Mouse (Mus musculus) MEL (cell line): ENCODE measurements at regions not wholly inside any gene's neighbourhood (a gene's known extent, or its start where the extent isn't known, plus 50 kb on each side); places are given as distances from the start of the nearest gene placed in this dataset.
"Not testable (repeated sequence)": the region's sequence is repeated elsewhere in the genome, so short reads cannot be mapped to it uniquely, and the experiment has no call there.

Experiments
- DNase-seq: peaks from one replicate; pipeline ENCODE4 v3.0.0; 2011; ENCODE audit warnings: low read depth, low spot score
- H3K27ac ChIP-seq: 2 replicates; pipeline ENCODE4 v1.5.1; 2012; ENCODE audit warnings: low read depth, mild to moderate bottlenecking, control low read depth, low read length, moderate library complexity; ENCODE audit not compliant: control insufficient read depth
- H3K27me3 ChIP-seq, 2 experiments: fragments of 150-350 bp in 1 of 2; sonication (generic) in 1 of 2; 2 replicates each; pipeline ENCODE4 v1.6.1; 2012; ENCODE audit warnings: low read length in 2 of 2, mild to moderate bottlenecking in 2 of 2, improper control_type of control experiment in 1 of 2, moderate library complexity in 1 of 2; ENCODE audit not compliant: insufficient read depth in 2 of 2, control insufficient read depth in 1 of 2
- H3K36me3 ChIP-seq, 2 experiments: 2 replicates each; pipeline ENCODE4 v1.6.1; 2012 to 2014; ENCODE audit warnings: low read length in 2 of 2, improper control_type of control experiment in 1 of 2, inconsistent platforms in 1 of 2, mild to moderate bottlenecking in 1 of 2; ENCODE audit not compliant: insufficient read depth in 2 of 2, control insufficient read depth in 1 of 2
- H3K4me1 ChIP-seq, 2 experiments: fragments of 150-350 bp in 1 of 2; sonication (generic) in 1 of 2; 2 replicates each; pipeline ENCODE4 v1.6.1; 2012; ENCODE audit warnings: low read length in 2 of 2, improper control_type of control experiment in 1 of 2, mild to moderate bottlenecking in 1 of 2; ENCODE audit not compliant: insufficient read depth in 2 of 2, control insufficient read depth in 1 of 2
- H3K4me3 ChIP-seq, 2 experiments: fragments of 150-350 bp in 1 of 2; sonication (generic) in 1 of 2; 2 replicates each; pipeline ENCODE4 v1.5.1; 2012; ENCODE audit warnings: low read depth in 2 of 2, low read length in 2 of 2, mild to moderate bottlenecking in 2 of 2, moderate library complexity in 2 of 2, control low read depth in 1 of 2, improper control_type of control experiment in 1 of 2; ENCODE audit not compliant: control insufficient read depth in 1 of 2, insufficient read depth in 1 of 2
- H3K79me2 ChIP-seq: 2 replicates; pipeline ENCODE4 v1.6.1; 2012; ENCODE audit warnings: mild to moderate bottlenecking, low read length, moderate library complexity; ENCODE audit not compliant: control insufficient read depth, poor library complexity, insufficient read depth
- H3K9ac ChIP-seq: 2 replicates; pipeline ENCODE4 v1.6.1; 2012; ENCODE audit warnings: low read depth, mild to moderate bottlenecking, control low read depth, low read length, moderate library complexity; ENCODE audit not compliant: control insufficient read depth, poor library complexity, severe bottlenecking
- H3K9me3 ChIP-seq: fragments of 150-350 bp; sonication (generic); replicated peaks from 2 replicates; pipeline ENCODE4 v1.6.1; 2012; ENCODE audit warnings: mild to moderate bottlenecking, low read length, improper control_type of control experiment, moderate library complexity; ENCODE audit not compliant: insufficient read depth
- CHD1 ChIP-seq: IDR thresholded peaks from 2 replicates; pipeline ENCODE4 v1.6.1; 2012; ENCODE audit warnings: low read depth, mild to moderate bottlenecking, inconsistent platforms, low read length, improper control_type of control experiment
- GABPA ChIP-seq: IDR thresholded peaks from 2 replicates; pipeline ENCODE4 v1.6.1; 2012; ENCODE audit warnings: low read depth, mild to moderate bottlenecking, inconsistent platforms, low read length, improper control_type of control experiment, moderate library complexity
- HCFC1 ChIP-seq: IDR thresholded peaks from 2 replicates; pipeline ENCODE4 v1.6.1; 2012; ENCODE audit warnings: low read depth, mild to moderate bottlenecking, inconsistent platforms, low read length, improper control_type of control experiment, moderate library complexity
- MAZ ChIP-seq: IDR thresholded peaks from 2 replicates; pipeline ENCODE4 v1.6.1; 2012; ENCODE audit warnings: low read depth, mild to moderate bottlenecking, inconsistent platforms, low read length, improper control_type of control experiment
- MXI1 ChIP-seq: IDR thresholded peaks from 2 replicates; pipeline ENCODE4 v1.6.1; 2011; ENCODE audit warnings: mild to moderate bottlenecking, low read depth, low read length, improper control_type of control experiment
- NELFE ChIP-seq: IDR thresholded peaks from 2 replicates; pipeline ENCODE4 v1.6.1; 2011; ENCODE audit warnings: low read depth, low read length, improper control_type of control experiment
- POLR2A ChIP-seq, 2 experiments: IDR thresholded peaks; 2 replicates each; pipeline ENCODE4 v1.6.1; 2011 to 2012; ENCODE audit warnings: low read length in 2 of 2, mild to moderate bottlenecking in 2 of 2, control low read depth in 1 of 2, improper control_type of control experiment in 1 of 2, low read depth in 1 of 2, moderate library complexity in 1 of 2; ENCODE audit not compliant: control insufficient read depth in 1 of 2, insufficient read depth in 1 of 2, poor library complexity in 1 of 2
- POLR2AphosphoS2 ChIP-seq: IDR thresholded peaks from 2 replicates; pipeline ENCODE4 v1.6.1; 2011; ENCODE audit warnings: low read length, improper control_type of control experiment
- RCOR1 ChIP-seq: IDR thresholded peaks from 2 replicates; pipeline ENCODE4 v1.6.1; 2012; ENCODE audit warnings: low read depth, mild to moderate bottlenecking, inconsistent platforms, low read length, improper control_type of control experiment
- SMC3 ChIP-seq: IDR thresholded peaks from 2 replicates; pipeline ENCODE4 v1.6.1; 2011; ENCODE audit warnings: low read depth, low read length, improper control_type of control experiment
- TCF12 ChIP-seq: IDR thresholded peaks from 2 replicates; pipeline ENCODE4 v1.6.1; 2014; ENCODE audit warnings: low read depth, mild to moderate bottlenecking, inconsistent platforms, low read length, improper control_type of control experiment, moderate library complexity
- USF1 ChIP-seq: IDR thresholded peaks from 2 replicates; pipeline ENCODE4 v1.6.1; 2014; ENCODE audit warnings: low read depth, mild to moderate bottlenecking, inconsistent platforms, low read length, improper control_type of control experiment, moderate library complexity
- USF2 ChIP-seq, 2 experiments: IDR thresholded peaks; 2 replicates each; pipeline ENCODE4 v1.6.1; 2011 to 2012; ENCODE audit warnings: improper control_type of control experiment in 2 of 2, low read length in 2 of 2, borderline replicate concordance in 1 of 2, inconsistent platforms in 1 of 2, low read depth in 1 of 2, mild to moderate bottlenecking in 1 of 2; ENCODE audit not compliant: insufficient read depth in 1 of 2
- ZC3H11A ChIP-seq: IDR thresholded peaks from 2 replicates; pipeline ENCODE4 v1.6.1; 2012; ENCODE audit warnings: low read depth, mild to moderate bottlenecking, inconsistent platforms, low read length, improper control_type of control experiment
- ZKSCAN1 ChIP-seq: IDR thresholded peaks from 2 replicates; pipeline ENCODE4 v1.6.1; 2012; ENCODE audit warnings: low read depth, mild to moderate bottlenecking, inconsistent platforms, low read length, improper control_type of control experiment, moderate library complexity
- ZMIZ1 ChIP-seq: IDR thresholded peaks from 2 replicates; pipeline ENCODE4 v1.6.1; 2012; ENCODE audit warnings: low read depth, mild to moderate bottlenecking, inconsistent platforms, low read length, improper control_type of control experiment, moderate library complexity
- ZNF384 ChIP-seq: IDR thresholded peaks from 2 replicates; pipeline ENCODE4 v1.6.1; 2012; ENCODE audit warnings: low read depth, mild to moderate bottlenecking, inconsistent platforms, low read length, improper control_type of control experiment

DNA sequence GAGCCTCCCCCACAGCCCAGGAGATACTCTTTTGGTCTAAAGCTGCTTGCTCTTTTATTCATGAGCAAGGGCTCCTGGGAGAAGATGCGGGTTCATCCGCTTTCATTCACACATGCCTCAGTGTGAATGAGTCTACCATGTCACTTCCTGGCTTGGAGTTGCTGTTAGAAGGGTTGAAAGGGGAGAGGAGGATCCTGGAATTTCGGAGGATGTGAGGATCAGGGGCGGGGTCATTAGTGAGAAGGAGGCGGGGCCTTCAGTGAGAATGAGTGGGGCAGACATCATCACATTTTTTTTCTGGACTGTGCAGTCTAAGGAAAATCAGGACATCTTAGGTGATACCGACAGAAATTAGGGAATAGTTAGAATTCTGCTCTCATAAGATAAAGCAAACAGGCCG lies 102.4 kb upstream of the Frmd4a start (continued):
- no peak for TF ChIP-seq POLR2AphosphoS2
- TF ChIP-seq CHD1, result no peak

DNA sequence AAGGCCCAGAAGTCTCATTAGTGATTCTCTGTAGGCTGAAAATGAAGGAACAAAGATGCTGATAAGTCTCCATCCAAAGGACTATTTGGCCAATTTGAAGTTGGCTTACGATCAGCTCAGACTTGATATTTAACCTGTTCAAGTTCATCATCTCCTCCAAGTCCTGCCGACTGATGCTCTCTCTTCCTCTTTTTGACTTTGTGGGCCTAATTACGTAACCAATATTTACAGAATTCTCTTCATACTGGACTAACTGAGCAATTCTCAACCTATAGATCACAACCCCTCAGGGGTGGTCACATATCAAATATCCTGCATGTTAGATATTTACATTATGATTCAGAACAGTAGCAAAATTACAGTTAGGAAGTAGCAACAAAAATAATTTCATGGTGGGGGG lies 101.2 kb upstream of the Frmd4a start:
- Histone ChIP-seq H3K4me1 (no peaks in the 10 kb centered on the region), H3K9ac (no peak overlapping the region), H3K9me3 (no peaks in the 10 kb centered on the region), H3K27ac (no peak overlapping the region), H3K79me2 (no peaks in the 10 kb centered on the region), H3K36me3 (no peaks in the 10 kb centered on the region), H3K4me3 (no peak overlapping the region), H3K27me3 (peaks cover 0 to 1% of the 10 kb centered on the region in 2 experiments; a peak in 2 of 4 replicates)
- DNase-seq, result no peak
- no peak for TF ChIP-seq GABPA
- TF ChIP-seq ZMIZ1, result no peak
- no peak for TF ChIP-seq HCFC1
- no peak for TF ChIP-seq MAZ
- no peak for TF ChIP-seq ZKSCAN1

DNA sequence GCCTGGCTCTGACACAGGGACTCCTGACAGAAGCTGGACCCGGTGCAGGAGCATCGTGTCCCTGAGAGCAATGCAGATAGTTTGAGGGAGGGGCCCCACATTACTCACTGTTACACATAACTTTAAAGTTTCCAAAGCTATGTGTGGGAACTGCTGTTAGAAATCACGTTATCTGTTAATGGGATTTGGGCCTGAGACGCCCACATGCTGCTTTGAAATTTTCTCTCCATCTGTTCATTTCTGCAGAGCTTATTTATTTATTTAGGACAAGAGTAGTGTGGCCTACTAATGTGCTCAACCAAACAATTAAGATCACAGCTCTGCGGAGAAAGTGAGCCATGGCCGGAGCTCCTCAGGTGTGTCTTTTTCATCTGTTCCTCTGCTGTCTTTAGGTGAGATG lies 99.4 kb upstream of the Frmd4a start:
- Histone ChIP-seq H3K27ac (no peak overlapping the region), H3K27me3 (peaks cover 0 to 1% of the 10 kb centered on the region in 2 experiments; a peak in 2 of 4 replicates), H3K79me2 (no peaks in the 10 kb centered on the region), H3K9me3 (no peaks in the 10 kb centered on the region), H3K4me1 (no peaks in the 10 kb centered on the region), H3K4me3 (no peak overlapping the region), H3K9ac (no peak overlapping the region), H3K36me3 (no peaks in the 10 kb centered on the region)
- no peak for DNase-seq
- TF ChIP-seq POLR2A (IDR thresholded peaks at IDR 0.05; ENCODE audit: control insufficient read depth in 1 of 2, insufficient read depth in 1 of 2, low read depth in 1 of 2, low read length in 2 of 2, poor library complexity in 1 of 2) (no peak), SMC3 (no peak), ZC3H11A (no peak), ZNF384 (no peak)

DNA sequence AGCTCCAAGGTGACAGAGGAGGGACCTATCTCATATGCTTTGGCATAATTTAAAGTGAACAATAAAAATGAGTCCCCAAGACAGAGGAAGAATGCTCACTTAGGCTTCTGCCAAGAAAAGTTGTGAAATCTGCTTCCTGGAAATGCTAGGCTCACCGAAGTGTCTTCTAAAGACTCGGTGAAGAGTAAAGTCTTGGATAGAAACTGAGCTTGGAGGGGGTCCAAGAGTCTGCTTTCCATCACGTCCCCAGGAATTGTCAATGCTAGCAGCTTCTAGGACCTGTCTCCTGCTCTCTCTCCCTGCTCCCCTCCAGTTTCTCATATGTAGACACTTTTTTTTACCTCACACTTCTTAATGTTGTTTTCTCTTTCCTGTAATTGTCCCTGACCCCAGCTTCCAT lies 97.6 kb upstream of the Frmd4a start:
- Histone ChIP-seq H3K27ac (no peak overlapping the region), H3K9ac (no peak overlapping the region), H3K36me3 (no peaks in the 10 kb centered on the region), H3K4me1 (no peaks in the 10 kb centered on the region), H3K27me3 (no peaks in the 10 kb centered on the region; a peak in 1 of 4 replicates), H3K9me3 (no peaks in the 10 kb centered on the region), H3K79me2 (no peaks in the 10 kb centered on the region), H3K4me3 (no peak overlapping the region)
- TF ChIP-seq MXI1 (no peak), SMC3 (no peak), USF2 (IDR thresholded peaks at IDR 0.05; ENCODE audit: borderline replicate concordance in 1 of 2, insufficient read depth in 1 of 2, low read depth in 1 of 2, low read length in 2 of 2) (no peak), NELFE (no peak), USF1 (no peak), GABPA (no peak), RCOR1 (no peak), MAZ (no peak), TCF12 (no peak)
- DNase-seq, result no peak

DNA sequence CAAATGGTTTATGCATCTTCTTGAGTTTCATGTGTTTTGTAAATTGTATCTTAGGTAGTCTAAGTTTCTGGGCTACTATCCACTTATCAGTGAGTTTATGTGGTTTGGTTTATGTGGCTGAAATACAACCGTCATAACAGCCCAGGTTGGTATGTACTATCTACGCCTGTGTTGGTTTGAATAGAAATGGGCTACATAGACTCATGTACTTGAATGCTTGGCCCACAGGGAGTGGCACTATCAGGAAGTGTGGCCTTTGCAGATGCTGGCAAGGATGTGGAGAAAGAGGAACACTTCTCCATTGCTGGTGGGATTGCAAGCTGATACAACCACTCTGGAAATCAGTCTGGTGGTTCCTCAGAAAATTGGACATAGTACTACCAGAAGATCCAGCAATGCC lies 96.4 kb upstream of the Frmd4a start:
- H3K36me3 ChIP-seq, H3K27me3 ChIP-seq, H3K79me2 ChIP-seq, H3K9me3 ChIP-seq, H3K4me3 ChIP-seq, H3K27ac ChIP-seq, DNase-seq, H3K4me1 ChIP-seq, H3K9ac ChIP-seq: not testable (repeated sequence)
